Mouse (Mus musculus) mouse trophoblast stem cell (cell line): ENCODE measurements around the gene Rtca.

Experiments
- in situ Hi-C, 2 experiments: fragments of 300-500 bp; cut with MseI, MboI; formaldehyde crosslinking; loops; 2 replicates in 1 of 2; 3 replicates in 1 of 2; pipeline ENCODE4 v1.15.1; 2025

Rtca gene

DNA sequence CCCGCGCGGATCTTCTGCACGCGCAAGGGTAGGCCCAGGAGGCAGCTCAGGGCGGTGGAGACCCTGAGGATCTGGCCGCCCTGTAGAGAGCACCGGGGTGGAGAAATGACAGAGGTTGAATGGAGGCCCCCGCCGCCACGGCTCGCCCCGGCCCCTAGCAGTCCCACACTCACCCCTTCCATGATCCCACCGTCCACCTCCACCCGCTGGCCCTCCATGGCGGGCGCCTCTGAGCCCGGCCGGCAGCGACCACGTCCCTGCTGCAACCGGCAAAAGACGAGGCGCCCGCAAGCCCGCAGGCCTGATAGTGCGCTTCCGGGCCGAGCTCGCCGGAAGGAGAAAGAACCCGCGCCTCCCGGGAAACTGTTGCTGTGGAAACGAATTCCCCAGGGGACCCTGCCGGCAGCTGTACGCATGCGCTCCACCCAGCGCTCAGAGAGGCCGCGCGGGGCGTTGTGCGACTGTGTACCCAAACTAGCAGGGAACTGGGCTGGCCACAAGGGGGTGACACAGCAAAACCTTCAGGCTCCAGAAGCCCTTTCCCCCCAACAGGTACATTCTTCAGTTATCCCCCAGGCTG is at the start of gene Rtca:
Gene Rtca, minus strand, starts transcription at position 437 of the 580 bp plus-strand sequence.
- in situ Hi-C loops, result loop anchor here in 1 of 2 experiments (10.0 kb wide), 1 partner anchor 173 kb away; no protein-coding TSS in a partner anchor

- in situ Hi-C loops, result no loop called here
These were observed 43.4 kb upstream of the Rtca start for GRCm38 (mm10) chr3:116551362-116551761.

- in situ Hi-C loops, result no loop called here
These were observed 39.4 kb upstream of the Rtca start for GRCm38 (mm10) chr3:116547430-116547829.

DNA sequence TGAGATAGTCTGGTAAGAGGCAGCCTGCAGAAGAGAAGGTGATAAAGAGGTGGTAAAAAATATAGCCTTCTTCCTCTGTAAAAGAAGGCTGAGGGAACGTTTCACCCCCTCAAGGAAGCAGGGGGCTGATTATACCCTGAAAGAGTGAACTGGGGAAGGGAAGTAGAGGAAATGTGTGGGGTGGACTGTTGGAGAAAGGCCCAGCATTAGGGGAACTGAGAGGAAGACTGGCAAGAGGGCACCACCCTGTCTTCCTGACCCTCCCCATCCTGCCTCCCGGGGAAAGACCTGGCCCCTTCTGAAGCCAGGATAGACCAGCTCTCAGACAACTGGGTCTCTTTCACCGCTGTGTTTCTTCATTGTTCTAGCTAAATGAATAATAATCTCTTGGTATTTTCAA is 34.5 kb upstream of the Rtca start:
- in situ Hi-C loops, result no loop called here

- in situ Hi-C loops, result no loop called here
These were observed 34.1 kb upstream of the Rtca start for GRCm38 (mm10) chr3:116542070-116542469.

DNA sequence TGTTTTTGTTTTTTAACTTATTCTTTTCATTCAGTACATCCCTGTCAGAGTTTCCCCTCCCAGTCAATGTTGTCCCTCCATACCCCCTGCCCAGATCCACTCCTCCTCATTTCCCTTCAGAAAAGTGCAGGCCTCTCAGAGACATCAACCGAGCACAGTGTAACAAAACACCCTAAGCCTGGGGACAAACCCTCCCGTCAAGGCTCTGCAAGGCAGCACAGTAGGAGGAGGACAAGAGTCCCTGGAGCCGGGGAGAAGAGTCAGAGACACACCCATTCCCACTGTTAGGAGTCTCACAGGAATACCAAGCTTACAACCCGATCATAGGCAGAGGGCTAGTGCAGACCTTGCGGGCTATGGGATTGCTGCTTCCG is 29.2 kb upstream of the Rtca start:
- in situ Hi-C loops, result no loop called here

DNA sequence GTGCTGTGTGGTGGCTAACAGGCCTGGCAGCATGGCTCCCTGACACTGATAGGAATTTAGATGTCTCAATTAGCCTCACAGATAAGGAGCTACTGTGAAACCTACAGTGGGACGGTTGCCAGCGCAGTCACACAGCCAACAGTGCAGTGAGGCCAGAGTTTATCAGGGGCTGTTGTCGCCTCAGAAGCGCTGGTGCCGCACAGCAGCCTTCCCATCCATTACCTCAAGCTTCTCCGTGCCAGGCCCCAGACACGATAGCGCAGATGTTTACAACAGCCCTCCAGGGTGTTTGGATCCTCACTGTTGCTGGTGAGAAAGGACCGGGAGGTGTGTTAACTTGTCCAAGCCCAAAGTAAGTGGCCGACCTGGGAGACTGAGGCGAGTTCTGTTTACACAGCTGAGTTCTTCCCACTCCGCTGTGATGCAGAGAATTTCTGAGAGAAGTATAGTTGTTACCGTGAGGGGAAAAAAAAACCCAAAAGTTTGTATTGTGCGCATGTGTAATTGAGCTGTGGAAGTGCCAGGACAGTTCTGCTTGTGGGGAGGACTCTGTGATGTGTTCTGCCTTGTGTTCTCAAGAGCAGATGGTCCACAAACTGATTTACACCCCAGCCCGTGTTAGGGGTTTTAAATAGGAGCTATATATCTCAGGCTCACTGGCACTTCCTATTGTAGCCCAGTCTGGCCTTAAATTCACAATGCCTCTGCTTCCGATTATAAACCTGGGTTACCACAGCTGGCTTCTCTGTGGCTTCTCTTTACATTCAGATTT is 28.6 kb upstream of the Rtca start:
- in situ Hi-C loops, result no loop called here

- in situ Hi-C loops, result no loop called here
These were observed 22.8 kb upstream of the Rtca start for GRCm38 (mm10) chr3:116530826-116531225.

- in situ Hi-C loops, result no loop called here
These were observed 21.7 kb upstream of the Rtca start for GRCm38 (mm10) chr3:116529741-116530140.

GRCm38 (mm10) chr3:116520141-116520761 is 12.2 kb upstream of the Rtca start:
- in situ Hi-C loops, result no loop called here

- in situ Hi-C loops, result loop anchor here in 1 of 2 experiments (5.0 kb wide), 1 partner anchor 64 kb away; no protein-coding TSS in a partner anchor
These were observed 5.1 kb upstream of the Rtca start, which contains the start of gene Dbt for GRCm38 (mm10) chr3:116512904-116513716. Gene Dbt (plus strand): TSS chr3:116513070.

DNA sequence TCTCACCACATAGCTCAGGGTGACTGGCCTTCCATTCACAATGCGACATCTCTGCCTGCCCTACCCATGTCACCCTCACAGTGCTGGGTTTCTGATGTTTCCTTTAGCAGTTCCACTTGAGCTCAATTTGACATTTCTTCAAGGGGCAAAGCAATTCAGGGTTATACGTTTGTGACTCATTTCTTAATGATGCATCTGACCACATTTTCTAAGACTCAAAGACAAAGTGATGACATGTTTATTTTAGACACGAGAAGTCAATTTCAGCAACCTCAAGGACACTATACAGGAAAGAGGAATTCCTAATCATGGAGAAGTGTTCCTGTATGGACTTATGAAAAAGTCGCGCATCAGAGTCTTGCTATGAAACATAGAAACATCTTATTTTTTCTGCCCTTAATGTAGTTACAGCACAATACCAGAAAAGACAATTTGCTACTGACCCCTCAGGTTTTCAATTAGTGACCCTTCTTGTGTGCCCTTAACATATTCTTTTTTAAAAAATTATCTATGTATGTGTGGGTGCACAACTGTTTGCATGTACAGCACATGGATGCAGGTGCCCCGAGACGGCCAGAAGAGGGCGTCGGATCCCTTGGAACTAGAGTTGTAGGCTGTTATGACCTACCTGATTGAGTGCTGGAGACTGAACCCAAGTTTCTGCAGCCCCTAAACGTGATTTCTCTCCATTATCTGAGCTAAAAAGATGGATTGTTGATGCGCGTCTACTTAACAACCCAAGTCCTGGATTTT is 4.3 kb upstream of the Rtca start:
- in situ Hi-C loops, result loop anchor here in 1 of 2 experiments (5.0 kb wide), 1 partner anchor 65 kb away; no protein-coding TSS in a partner anchor

DNA sequence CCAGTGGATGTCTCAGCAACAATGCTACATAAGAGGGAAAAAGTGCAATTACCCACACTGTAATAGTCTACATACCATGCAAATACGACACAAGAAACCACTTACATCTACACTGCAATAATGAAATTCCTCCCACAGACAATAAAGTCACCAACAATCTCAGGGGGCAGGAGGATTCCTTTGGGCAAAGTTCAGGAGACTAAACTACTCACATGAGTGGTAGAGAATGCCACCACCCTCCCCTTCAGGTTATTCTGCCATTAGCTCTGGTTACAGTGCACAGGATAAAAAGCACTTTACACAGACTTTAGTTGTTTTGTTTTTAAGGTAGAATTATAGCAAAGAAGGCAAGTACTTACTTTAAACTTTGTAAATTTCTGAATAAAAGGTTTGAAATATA is 12.3 kb downstream of the Rtca start:
- in situ Hi-C loops, result loop anchor here in 1 of 2 experiments (25.0 kb wide), 1 partner anchor 458 kb away; no protein-coding TSS in a partner anchor

DNA sequence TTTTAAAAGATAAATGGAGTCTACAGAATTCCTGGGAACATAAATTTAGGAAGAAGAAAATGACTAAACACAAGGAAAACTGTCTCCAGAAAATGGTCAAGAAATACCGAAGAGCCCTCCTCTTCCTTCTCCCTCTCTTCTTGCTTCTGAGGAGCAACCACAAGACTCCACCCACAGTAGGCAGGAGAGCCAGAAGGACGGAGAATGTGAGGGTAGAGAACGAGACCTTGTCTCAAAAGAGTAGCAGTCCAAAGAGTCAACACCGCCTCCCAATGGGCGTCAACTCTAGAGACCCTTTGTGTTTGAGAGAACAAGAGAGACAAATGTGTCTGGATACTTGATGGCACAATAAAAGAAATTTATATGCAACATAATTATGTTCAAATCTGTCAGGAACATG is 14.3 kb downstream of the Rtca start:
- in situ Hi-C loops, result loop anchor here (5.0 to 25.0 kb wide), 2 partner anchors 161 to 456 kb away; no protein-coding TSS in a partner anchor

DNA sequence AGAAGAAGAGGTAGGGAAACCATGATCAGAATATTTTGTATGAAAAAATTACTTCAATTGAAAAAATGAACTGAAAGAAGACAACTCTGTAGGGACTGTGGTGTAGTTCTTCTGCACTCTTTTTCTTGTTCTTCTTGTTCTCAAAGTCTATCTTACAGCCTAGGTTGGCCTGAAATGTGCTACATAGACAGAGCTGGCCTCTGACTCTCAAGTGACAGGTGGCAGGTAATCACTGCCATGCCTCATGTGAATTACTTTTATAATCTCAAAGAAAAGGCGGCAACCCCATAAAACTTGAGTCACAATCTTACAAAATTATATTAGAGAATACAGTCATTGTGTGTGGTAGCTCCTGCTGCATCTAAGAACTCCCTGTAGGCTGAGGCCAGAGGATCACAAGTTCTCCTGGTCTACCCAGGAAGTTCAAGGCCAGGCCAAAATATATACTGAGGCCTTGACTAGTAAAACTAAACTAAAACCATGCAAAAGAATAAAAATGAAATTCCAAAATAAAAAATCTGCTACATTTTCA is 16.0 kb downstream of the Rtca start:
- in situ Hi-C loops, result loop anchor here (5.0 to 25.0 kb wide), 2 partner anchors 160 to 455 kb away; no protein-coding TSS in a partner anchor

- in situ Hi-C loops, result loop anchor here (5.0 to 25.0 kb wide), 2 partner anchors 159 to 454 kb away; no protein-coding TSS in a partner anchor
These were observed 17.1 kb downstream of the Rtca start for GRCm38 (mm10) chr3:116490920-116491319.

DNA sequence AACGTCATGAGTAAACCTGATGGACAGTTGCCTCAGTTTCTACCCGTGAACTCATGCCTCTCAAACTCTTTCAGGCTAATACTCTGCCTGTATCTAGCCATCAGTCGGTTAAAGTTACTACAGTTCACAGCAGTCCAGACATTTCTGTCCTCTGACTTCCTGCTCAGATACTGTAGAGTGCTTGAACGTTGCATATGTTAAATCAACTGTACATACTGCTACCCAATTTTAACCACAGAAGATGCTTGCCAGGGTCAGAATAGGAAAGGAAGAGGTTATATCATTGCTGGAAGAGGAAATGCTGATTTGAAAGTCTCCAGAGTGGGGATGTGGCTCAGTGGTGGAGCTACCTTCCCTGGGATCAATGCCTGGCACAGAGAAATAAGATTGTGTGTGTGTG is 24.7 kb downstream of the Rtca start:
- in situ Hi-C loops, result loop anchor here in 1 of 2 experiments (25.0 kb wide), 1 partner anchor 446 kb away; no protein-coding TSS in a partner anchor

DNA sequence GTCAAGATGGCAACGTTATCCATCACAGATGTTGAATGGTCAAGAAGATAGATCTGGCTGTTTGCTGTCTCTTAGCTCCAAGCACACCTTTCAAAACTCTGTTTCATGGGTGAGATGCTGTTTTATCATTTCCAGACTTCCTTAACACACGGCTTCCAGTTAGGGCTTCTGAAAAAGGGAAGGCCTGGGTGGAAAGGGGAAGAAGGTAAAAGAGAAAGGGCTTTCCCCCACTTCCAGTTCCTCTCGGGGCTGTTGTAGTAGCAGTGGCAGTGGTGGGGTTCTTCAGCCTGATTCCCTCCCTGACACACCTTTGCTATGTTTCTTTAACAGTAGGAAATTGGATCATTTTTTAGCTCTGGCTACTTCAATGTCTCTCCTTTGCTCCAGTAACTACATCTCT is 25.3 kb downstream of the Rtca start:
- in situ Hi-C loops, result loop anchor here in 1 of 2 experiments (25.0 kb wide), 1 partner anchor 445 kb away; no protein-coding TSS in a partner anchor

- in situ Hi-C loops, result loop anchor here in 1 of 2 experiments (25.0 kb wide), 1 partner anchor 444 kb away; no protein-coding TSS in a partner anchor
These were observed 27.1 kb downstream of the Rtca start for GRCm38 (mm10) chr3:116480937-116481336.

DNA sequence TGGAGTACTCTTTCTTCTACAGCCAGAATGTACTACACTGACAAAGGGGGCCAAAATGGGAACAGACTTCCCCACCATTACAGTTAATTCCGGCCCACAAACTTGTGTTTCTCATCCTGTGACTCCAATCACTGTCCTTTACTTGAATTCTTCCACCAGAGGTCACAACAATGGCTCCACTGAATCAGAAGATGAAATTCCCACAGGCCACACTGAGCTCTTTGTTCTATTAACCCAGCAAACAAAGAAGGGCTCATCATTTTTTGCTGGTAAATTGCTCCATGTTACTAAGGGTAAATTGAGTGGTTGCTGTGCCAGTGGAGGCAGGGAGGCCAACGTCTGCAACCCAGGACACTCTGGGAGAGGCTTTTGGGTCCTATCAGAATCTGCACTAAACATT is 27.9 kb downstream of the Rtca start:
- in situ Hi-C loops, result loop anchor here in 1 of 2 experiments (25.0 kb wide), 1 partner anchor 443 kb away; no protein-coding TSS in a partner anchor
